ENCODE assay signal across 9 mouse cellular contexts in the genomic region with DNA sequence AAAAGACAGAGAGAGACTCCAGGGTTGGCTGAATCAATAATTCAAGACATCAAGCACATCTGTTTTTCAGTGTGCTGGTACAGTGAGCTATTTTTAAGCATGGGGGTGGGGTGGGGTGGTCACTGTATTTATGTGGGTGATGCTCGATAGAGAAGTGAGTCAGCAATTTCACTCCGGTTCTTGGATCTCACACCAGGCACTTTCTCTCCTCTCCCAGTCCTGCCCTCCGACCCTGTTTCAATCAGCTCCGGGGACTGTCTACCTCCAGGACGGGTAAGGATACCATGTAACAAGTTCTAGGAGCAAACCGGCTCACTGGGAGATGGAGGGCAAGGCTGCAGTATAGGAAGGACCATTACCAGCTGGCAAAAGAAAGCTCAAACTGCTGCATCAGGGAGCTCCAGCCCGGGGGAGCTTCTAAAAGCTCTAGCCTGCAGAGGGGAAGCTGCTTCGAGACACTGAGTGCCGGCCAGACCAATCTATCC. TPM values are rescaled to one million over a fixed set of nuclear protein-coding genes. Genes with fewer than 3 reads are reported as not detected.
DNase-seq lines count a peak whose midpoint lies in the region; ATAC-seq lines count a peak whose summit lies in the region.
"Had no signal": no experiment of that assay in that cellular context is flagged by ENCODE, and none has a peak within 500 bp of the region (broad histone marks: within the 10 kb centered on the region; RNA-seq: fewer than 3 reads in every experiment).

No protein-coding gene starts in this region.

- no peaks in the 10 kb centered on the region for H3K27me3 ChIP-seq in limb, embryonic 15.5 days
- H3K27me3 ChIP-seq: midbrain, embryonic 15.5 days had no signal

- 0 out of 2 replicates have a peak, but pooled peaks have one; percentile 15 for ATAC-seq in cerebellum, adult (ENCODE audit: insufficient number of reproducible peaks, low FRiP score, low TSS enrichment)
- no peak for ATAC-seq in limb, embryonic 15.5 days (ENCODE audit: insufficient number of reproducible peaks, low FRiP score, low TSS enrichment, low read depth)
- ATAC-seq: midbrain, embryonic 15.5 days had no signal

- H3K4me1 ChIP-seq in limb, embryonic 15.5 days: peaks cover 13% of the 10 kb centered on the region
- H3K4me1 ChIP-seq: midbrain, embryonic 15.5 days had no signal

- peak overlapping the region; percentile 54 for H3K27ac ChIP-seq in limb, embryonic 15.5 days
- H3K27ac ChIP-seq: midbrain, embryonic 15.5 days had no signal

- no peaks in the 10 kb centered on the region for H3K9me3 ChIP-seq in limb, embryonic 15.5 days
- H3K9me3 ChIP-seq: midbrain, embryonic 15.5 days had no signal

- H3K36me3 ChIP-seq in limb, embryonic 15.5 days: no peaks in the 10 kb centered on the region

- H3K9ac ChIP-seq in limb, embryonic 15.5 days: no peak overlapping the region
- H3K9ac ChIP-seq: midbrain, embryonic 15.5 days had no signal

- 59% methylated on average over 9 of the region's 9 CpGs for WGBS in limb, embryonic 15.5 days

- DNase-seq in cerebellum, postnatal 14 days: no peak
- peak; percentile 64 for DNase-seq in spleen, adult 12 weeks (ENCODE audit: low spot score)
- no peak for DNase-seq in spleen, postnatal 14 days (ENCODE audit: low spot score in 2 of 2)
- no peak for DNase-seq in ovary, postnatal 10 days (ENCODE audit: low spot score)
- DNase-seq in thymus, postnatal 25 days: no peak
- DNase-seq in B cell, adult 2 months: no peak

- no peak overlapping the region for H3K4me2 ChIP-seq in limb, embryonic 15.5 days
- H3K4me2 ChIP-seq: midbrain, embryonic 15.5 days had no signal

- no peak overlapping the region for H3K4me3 ChIP-seq in limb, embryonic 15.5 days
- H3K4me3 ChIP-seq: midbrain, embryonic 15.5 days had no signal

RNA-seq across cellular contexts. Expression of a gene that starts 10.6 kb away (rescaled TPM):
- polyA plus RNA-seq in limb, embryonic 15.5 days (2015; fragmentation: Nextera tagmentation; extraction: Ambion mirVana): 51.9 and 53.1 TPM in 2 replicates

RNA-seq across cellular contexts. Expression of a gene that starts 43.7 kb away (rescaled TPM):
- 136 and 146 TPM in 2 replicates for polyA plus RNA-seq in limb, embryonic 15.5 days (2015; fragmentation: Nextera tagmentation; extraction: Ambion mirVana)
